Comparison of ENCODE assay signal across 11 mouse cellular contexts in genomic region chr5:122994910-122995309, GRCm38 (mm10). TPM values are rescaled to one million over a fixed set of nuclear protein-coding genes. Genes with fewer than 3 reads are reported as not detected.
A peak's percentile ranks its signal among the peaks of the same experiment; 100 is the strongest.
DNase-seq lines count a peak whose midpoint lies in the region; ATAC-seq and TF ChIP-seq lines count a peak whose summit lies in the region.
"Had no signal": no experiment of that assay in that cellular context is flagged by ENCODE, and none has a peak within 500 bp of the region (broad histone marks: within the 10 kb centered on the region; RNA-seq: fewer than 3 reads in every experiment).

No protein-coding gene starts in this region.

- peaks cover 69% of the 10 kb centered on the region for H3K4me1 ChIP-seq in hindbrain, embryonic 10.5 days (replicated peaks)
- H3K4me1 ChIP-seq in hindbrain, postnatal 0 days (ENCODE audit: insufficient read depth, low read length), result no peaks in the 10 kb centered on the region
- H3K4me1 ChIP-seq in spleen, adult 2 months (ENCODE audit: control insufficient read depth, insufficient read depth, insufficient read length), result peaks cover 9% of the 10 kb centered on the region; the same call in 1 of the 2 replicates

- TF ChIP-seq POLR2A in spleen, adult 2 months (IDR thresholded peaks at IDR 0.05; ENCODE audit: low read depth, low read length), result no peak

- no peak for TF ChIP-seq CTCF in hindbrain, postnatal 0 days (IDR thresholded peaks at IDR 0.05; ENCODE audit: low read depth)
- no peak for TF ChIP-seq CTCF in spleen, adult 2 months (IDR thresholded peaks at IDR 0.05; ENCODE audit: extremely low read depth, insufficient read depth, insufficient read length, insufficient replicate concordance)

- H3K4me3 ChIP-seq in hindbrain, embryonic 10.5 days, result peak overlapping the region; percentile 36
- H3K4me3 ChIP-seq in hindbrain, postnatal 0 days (ENCODE audit: low read length), result no peak overlapping the region
- H3K4me3 ChIP-seq in spleen, adult 2 months (ENCODE audit: extremely low read depth, insufficient read depth, insufficient read length), result no peak overlapping the region

- 0% methylated on average over 1 of the region's 1 CpGs for WGBS in hindbrain, embryonic 10.5 days
- WGBS in hindbrain, postnatal 0 days, result 0% methylated on average over 1 of the region's 1 CpGs
- WGBS in spleen, adult 2 months, result 12% methylated on average over 1 of the region's 1 CpGs

- ATAC-seq in hindbrain, postnatal 0 days, result no peak

- no peak overlapping the region for H3K4me2 ChIP-seq in hindbrain, postnatal 0 days (ENCODE audit: low read depth, low read length)

- no peaks in the 10 kb centered on the region for H3K27me3 ChIP-seq in hindbrain, embryonic 10.5 days (ENCODE audit: insufficient read depth, poor library complexity, severe bottlenecking)
- H3K27me3 ChIP-seq in hindbrain, postnatal 0 days (ENCODE audit: insufficient read depth, low read length), result no peaks in the 10 kb centered on the region
- no peaks in the 10 kb centered on the region for H3K27me3 ChIP-seq in spleen, adult 2 months (ENCODE audit: control insufficient read depth, insufficient read depth, low read length)
- H3K27me3 ChIP-seq: limb, embryonic 15.5 days; megakaryocyte, embryonic 14.5 days had no signal

- peak overlapping the region; percentile 81 for H3K27ac ChIP-seq in hindbrain, embryonic 10.5 days
- H3K27ac ChIP-seq in hindbrain, postnatal 0 days, result no peak overlapping the region
- 0 out of 2 replicates have a peak overlapping the region, but pooled peaks have one; percentile 18 for H3K27ac ChIP-seq in spleen, adult 2 months (ENCODE audit: insufficient read depth, low read length)

- intact Hi-C loops in gastrocnemius, postnatal 36 days (cut with DNase I), result no loop called here

- DNase-seq in hindbrain, embryonic 10.5 days (ENCODE audit: low spot score), result no peak
- DNase-seq in hindbrain, postnatal 0 days (ENCODE audit: low spot score), result no peak
- DNase-seq in spleen, adult 2 months (ENCODE audit: low read depth in 1 of 2, low spot score in 2 of 2), result no peak
- DNase-seq in spleen, postnatal 4 days (ENCODE audit: low spot score in 2 of 2), result no peak
- peak; percentile 60 for DNase-seq in embryo, embryonic 11 days
- peak; percentile 17 to 30 for DNase-seq in natural killer cell, adult 2 months (ENCODE audit: low spot score in 2 of 2)
- DNase-seq in gastrocnemius, postnatal 36 days, result no peak
- DNase-seq in testis, postnatal 14 days (ENCODE audit: low spot score), result no peak

- peaks cover 16% of the 10 kb centered on the region for H3K36me3 ChIP-seq in hindbrain, embryonic 10.5 days
- no peaks in the 10 kb centered on the region for H3K36me3 ChIP-seq in hindbrain, postnatal 0 days (ENCODE audit: insufficient read depth, low read length)
- H3K36me3 ChIP-seq in spleen, adult 2 months (ENCODE audit: control insufficient read depth, insufficient read depth, low read length), result no peaks in the 10 kb centered on the region
- H3K36me3 ChIP-seq: limb, embryonic 15.5 days had no signal

- no peak overlapping the region for H3K9ac ChIP-seq in hindbrain, postnatal 0 days (replicated peaks; ENCODE audit: low read length)
- H3K9ac ChIP-seq: limb, embryonic 15.5 days had no signal

- H3K9me3 ChIP-seq in hindbrain, embryonic 10.5 days, result no peaks in the 10 kb centered on the region
- H3K9me3 ChIP-seq in hindbrain, postnatal 0 days (ENCODE audit: low read length), result no peaks in the 10 kb centered on the region
- H3K9me3 ChIP-seq: limb, embryonic 15.5 days; megakaryocyte, embryonic 14.5 days had no signal

RNA-seq across cellular contexts. Expression of gene Kdm2b, which starts 5.3 kb away (rescaled TPM):
- 84.6 and 92.4 TPM in 2 replicates for polyA plus RNA-seq in hindbrain, embryonic 10.5 days (2016; fragmentation: Nextera tagmentation; extraction: Ambion mirVana)
- 75.7 and 87.3 TPM in 2 replicates for total RNA-seq in hindbrain, postnatal 0 days (2014; rRNA removed)
- 59.7 and 60.9 TPM in 2 replicates for polyA plus RNA-seq in hindbrain, postnatal 0 days (2015; fragmentation: Nextera tagmentation; extraction: Ambion mirVana)
- polyA plus RNA-seq in spleen, adult 2 months (2012; rRNA removed), result 30.3 and 36.7 TPM in 2 replicates
- total RNA-seq in gastrocnemius, postnatal 36 days (2021), result 10 to 100 TPM; 10.0 to 11.2 TPM

RNA-seq across cellular contexts. Expression of gene Orai1, which starts 20.0 kb away (rescaled TPM):
- polyA plus RNA-seq in hindbrain, embryonic 10.5 days (2016; fragmentation: Nextera tagmentation; extraction: Ambion mirVana), result 10.2 and 11.3 TPM in 2 replicates
- 20.9 and 27.2 TPM in 2 replicates for total RNA-seq in hindbrain, postnatal 0 days (2014; rRNA removed)
- 16.8 and 18.3 TPM in 2 replicates for polyA plus RNA-seq in hindbrain, postnatal 0 days (2015; fragmentation: Nextera tagmentation; extraction: Ambion mirVana)
- 52.3 and 83.0 TPM in 2 replicates for polyA plus RNA-seq in spleen, adult 2 months (2012; rRNA removed)
- 10 to 100 TPM; 35.9 to 39.1 TPM for total RNA-seq in gastrocnemius, postnatal 36 days (2021)

RNA-seq across cellular contexts. Expression of gene Morn3, which starts 51.9 kb away (rescaled TPM):
- 0.50 and 2.4 TPM in 2 replicates for polyA plus RNA-seq in hindbrain, embryonic 10.5 days (2016; fragmentation: Nextera tagmentation; extraction: Ambion mirVana)
- total RNA-seq in hindbrain, postnatal 0 days (2014; rRNA removed), result not detected in 2 replicates
- polyA plus RNA-seq in hindbrain, postnatal 0 days (2015; fragmentation: Nextera tagmentation; extraction: Ambion mirVana), result 0.64 and 0.87 TPM in 2 replicates
- polyA plus RNA-seq in spleen, adult 2 months (2012; rRNA removed), result not detected in 2 replicates
- not detected for total RNA-seq in gastrocnemius, postnatal 36 days (2021)
- total RNA-seq: common myeloid progenitor, adult 5-6 weeks had no signal

Comparison
In these comparisons a context has a peak if more than half of its experiments do, and no peak if none do; other contexts are left out.
1. DNase-seq: peak in embryo, embryonic 11 days (single experiment) and natural killer cell, adult 2 months (2 of 2); none in hindbrain, embryonic 10.5 days (single experiment), hindbrain, postnatal 0 days (single experiment), spleen, adult 2 months (0 of 2), spleen, postnatal 4 days (0 of 2), gastrocnemius, postnatal 36 days (0 of 2) and testis, postnatal 14 days (single experiment).